Mouse (Mus musculus) lung, postnatal 0 days (tissue): ENCODE measurements at regions not wholly inside any gene's neighbourhood (a gene's known extent, or its start where the extent isn't known, plus 50 kb on each side); places are given as distances from the start of the nearest gene placed in this dataset.

ENCODE experiments used
- CTCF ChIP-seq: IDR thresholded peaks from 2 replicates; pipeline ENCODE4 v1.5.1; 2016; ENCODE audit warnings: antibody characterized with exemption, mild to moderate bottlenecking
- EP300 ChIP-seq: IDR thresholded peaks from 2 replicates; pipeline ENCODE4 v1.6.1; 2016; ENCODE audit warnings: antibody characterized with exemption, mild to moderate bottlenecking, control low read depth

DNA sequence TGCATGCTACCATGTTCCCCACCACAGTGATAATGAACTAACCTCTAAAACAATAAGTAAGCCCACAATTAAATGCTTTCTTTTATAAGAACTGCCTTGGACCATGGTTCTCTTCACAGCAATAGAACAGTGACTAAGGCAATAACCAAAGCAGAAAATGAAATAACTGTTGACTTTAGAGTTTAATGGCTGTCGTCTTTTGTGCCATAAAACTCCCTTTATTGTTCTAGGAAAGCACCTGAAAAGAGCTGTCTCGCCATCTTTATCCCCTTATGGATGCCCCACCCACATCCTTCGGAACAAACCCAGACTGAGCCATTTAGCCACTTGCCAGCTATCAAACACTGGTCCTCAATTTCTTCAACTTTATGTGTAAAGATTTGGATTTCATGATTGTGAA, 64.3 kb upstream of the Ivns1abp start:
- no peak for TF ChIP-seq CTCF
- no peak for TF ChIP-seq EP300
